Mouse (Mus musculus): ENCODE results near the gene Cog5. TPM values are rescaled to one million over a fixed set of nuclear protein-coding genes. Genes with fewer than 3 reads are reported as not detected.

The Cog5 gene
- polyA plus RNA-seq, 1 experiment from 2014 or later, result 27.6 TPM

- no peak overlapping the region for H3K27ac ChIP-seq (ENCODE audit: low read length)
- H3K27me3 ChIP-seq (ENCODE audit: insufficient read depth, low read length), result no peaks in the 10 kb centered on the region
- H3K4me3 ChIP-seq (ENCODE audit: low read length), result no peak overlapping the region
- 89% methylated on average over 3 of the region's 3 CpGs for WGBS
- H3K36me3 ChIP-seq (ENCODE audit: insufficient read depth, low read length), result peaks cover 52% of the 10 kb centered on the region
- no peaks in the 10 kb centered on the region for H3K9me3 ChIP-seq (ENCODE audit: low read length)
- no peaks in the 10 kb centered on the region for H3K4me1 ChIP-seq (ENCODE audit: insufficient read depth, low read length)
- no peak overlapping the region for H3K4me2 ChIP-seq (replicated peaks; ENCODE audit: low read depth, low read length)
- ATAC-seq (ENCODE audit: low FRiP score, low TSS enrichment), result no peak
- no peak overlapping the region for H3K9ac ChIP-seq (replicated peaks; ENCODE audit: low read length)
Measured at GRCm38 (mm10) chr12:31937613-31938012, 282.9 kb downstream of the Cog5 start.

GRCm38 (mm10) chr12:31938391-31938997 lies 283.8 kb downstream of the Cog5 start:
- no peak overlapping the region for H3K4me2 ChIP-seq (replicated peaks; ENCODE audit: low read depth, low read length)
- no peaks in the 10 kb centered on the region for H3K9me3 ChIP-seq (ENCODE audit: low read length)
- no peak overlapping the region for H3K27ac ChIP-seq (ENCODE audit: low read length)
- H3K9ac ChIP-seq (replicated peaks; ENCODE audit: low read length), result no peak overlapping the region
- peaks cover 55% of the 10 kb centered on the region for H3K36me3 ChIP-seq (ENCODE audit: insufficient read depth, low read length)
- no peaks in the 10 kb centered on the region for H3K27me3 ChIP-seq (ENCODE audit: insufficient read depth, low read length)
- no peak overlapping the region for H3K4me3 ChIP-seq (ENCODE audit: low read length)
- H3K4me1 ChIP-seq (ENCODE audit: insufficient read depth, low read length), result no peaks in the 10 kb centered on the region
- 90% methylated on average over 4 of the region's 4 CpGs for WGBS
- ATAC-seq (ENCODE audit: low FRiP score, low TSS enrichment), result no peak

GRCm38 (mm10) chr12:31939026-31939425 lies 284.4 kb downstream of the Cog5 start:
- no peak overlapping the region for H3K27ac ChIP-seq (ENCODE audit: low read length)
- H3K4me3 ChIP-seq (ENCODE audit: low read length), result no peak overlapping the region
- H3K9me3 ChIP-seq (ENCODE audit: low read length), result no peaks in the 10 kb centered on the region
- no peaks in the 10 kb centered on the region for H3K27me3 ChIP-seq (ENCODE audit: insufficient read depth, low read length)
- H3K4me1 ChIP-seq (ENCODE audit: insufficient read depth, low read length), result no peaks in the 10 kb centered on the region
- no peak overlapping the region for H3K9ac ChIP-seq (replicated peaks; ENCODE audit: low read length)
- H3K36me3 ChIP-seq (ENCODE audit: insufficient read depth, low read length), result peaks cover 57% of the 10 kb centered on the region
- no peak for ATAC-seq (ENCODE audit: low FRiP score, low TSS enrichment)
- no peak overlapping the region for H3K4me2 ChIP-seq (replicated peaks; ENCODE audit: low read depth, low read length)

- 97% methylated on average over 4 of the region's 4 CpGs for WGBS
- Histone ChIP-seq H3K27ac (ENCODE audit: low read length) (no peak overlapping the region), H3K4me1 (ENCODE audit: insufficient read depth, low read length) (peaks cover 4% of the 10 kb centered on the region; the same call in 1 of the 2 replicates), H3K9me3 (ENCODE audit: low read length) (no peaks in the 10 kb centered on the region), H3K4me2 (replicated peaks; ENCODE audit: low read depth, low read length) (no peak overlapping the region), H3K4me3 (ENCODE audit: low read length) (no peak overlapping the region), H3K9ac (replicated peaks; ENCODE audit: low read length) (no peak overlapping the region), H3K36me3 (ENCODE audit: insufficient read depth, low read length) (peaks cover 30% of the 10 kb centered on the region), H3K27me3 (ENCODE audit: insufficient read depth, low read length) (no peaks in the 10 kb centered on the region)
- ATAC-seq (ENCODE audit: low FRiP score, low TSS enrichment), result no peak
Measured at GRCm38 (mm10) chr12:31943020-31943654, 288.5 kb downstream of the Cog5 start.

GRCm38 (mm10) chr12:31944405-31944804 lies 289.7 kb downstream of the Cog5 start:
- WGBS, result 81% methylated on average over 2 of the region's 2 CpGs
- Histone ChIP-seq H3K4me2 (replicated peaks; ENCODE audit: low read depth, low read length) (no peak overlapping the region), H3K9ac (replicated peaks; ENCODE audit: low read length) (no peak overlapping the region), H3K27me3 (ENCODE audit: insufficient read depth, low read length) (no peaks in the 10 kb centered on the region), H3K4me1 (ENCODE audit: insufficient read depth, low read length) (peaks cover 5% of the 10 kb centered on the region; the same call in 1 of the 2 replicates), H3K9me3 (ENCODE audit: low read length) (no peaks in the 10 kb centered on the region), H3K36me3 (ENCODE audit: insufficient read depth, low read length) (peaks cover 19% of the 10 kb centered on the region), H3K4me3 (ENCODE audit: low read length) (no peak overlapping the region), H3K27ac (ENCODE audit: low read length) (no peak overlapping the region)
- ATAC-seq (ENCODE audit: low FRiP score, low TSS enrichment), result no peak

GRCm38 (mm10) chr12:31947476-31947875 lies 292.8 kb downstream of the Cog5 start:
- no peaks in the 10 kb centered on the region for H3K27me3 ChIP-seq (ENCODE audit: insufficient read depth, low read length)
- H3K4me2 ChIP-seq (replicated peaks; ENCODE audit: low read depth, low read length), result no peak overlapping the region
- 91% methylated on average over 5 of the region's 5 CpGs for WGBS
- H3K9me3 ChIP-seq (ENCODE audit: low read length), result no peaks in the 10 kb centered on the region
- no peak for ATAC-seq (ENCODE audit: low FRiP score, low TSS enrichment)
- H3K27ac ChIP-seq (ENCODE audit: low read length), result no peak overlapping the region
- no peak overlapping the region for H3K4me3 ChIP-seq (ENCODE audit: low read length)
- H3K4me1 ChIP-seq (ENCODE audit: insufficient read depth, low read length), result peaks cover 5% of the 10 kb centered on the region; the same call in 1 of the 2 replicates
- peaks cover 12% of the 10 kb centered on the region for H3K36me3 ChIP-seq (ENCODE audit: insufficient read depth, low read length)
- no peak overlapping the region for H3K9ac ChIP-seq (replicated peaks; ENCODE audit: low read length)

- ATAC-seq (ENCODE audit: low FRiP score, low TSS enrichment), result no peak
Measured at GRCm38 (mm10) chr12:31948101-31949000, 293.7 kb downstream of the Cog5 start.

GRCm38 (mm10) chr12:31949193-31949741 lies 294.6 kb downstream of the Cog5 start:
- peak overlapping the region; percentile 90 for H3K4me3 ChIP-seq (ENCODE audit: low read length)
- H3K27ac ChIP-seq (ENCODE audit: low read length), result peak overlapping the region; percentile 98
- under 1% methylated on average over 58 of the region's 58 CpGs for WGBS

More at GRCm38 (mm10) chr12:31948101-31949000, 293.7 kb downstream of the Cog5 start:
- no peaks in the 10 kb centered on the region for H3K27me3 ChIP-seq (ENCODE audit: insufficient read depth, low read length)
- peak overlapping the region; percentile 92 for H3K9ac ChIP-seq (replicated peaks; ENCODE audit: low read length)
- H3K36me3 ChIP-seq (ENCODE audit: insufficient read depth, low read length), result peaks cover 4% of the 10 kb centered on the region; the same call in 1 of the 2 replicates
- 18% methylated on average over 7 of the region's 7 CpGs for WGBS
- peaks cover 5% of the 10 kb centered on the region; the same call in 1 of the 2 replicates for H3K4me1 ChIP-seq (ENCODE audit: insufficient read depth, low read length)
- H3K4me2 ChIP-seq (replicated peaks; ENCODE audit: low read depth, low read length), result peak overlapping the region; percentile 64
- H3K4me3 ChIP-seq (ENCODE audit: low read length), result peak overlapping the region; percentile 90
- H3K27ac ChIP-seq (ENCODE audit: low read length), result peak overlapping the region; percentile 98
- H3K9me3 ChIP-seq (ENCODE audit: low read length), result no peaks in the 10 kb centered on the region

GRCm38 (mm10) chr12:31949759-31950658 lies 295.3 kb downstream of the Cog5 start, which contains the start of gene Hbp1:
Gene Hbp1, minus strand, starts transcription at chr12:31950535.
- Histone ChIP-seq H3K9me3 (ENCODE audit: low read length) (no peaks in the 10 kb centered on the region), H3K36me3 (ENCODE audit: insufficient read depth, low read length) (no peaks in the 10 kb centered on the region), H3K4me3 (ENCODE audit: low read length) (peak within 1 kb of the TSS; percentile 90), H3K27ac (ENCODE audit: low read length) (peak within 1 kb of the TSS; percentile 98), H3K9ac (replicated peaks; ENCODE audit: low read length) (peak within 1 kb of the TSS; percentile 92), H3K4me1 (ENCODE audit: insufficient read depth, low read length) (peaks cover 5% of the 10 kb centered on the region; the same call in 1 of the 2 replicates), H3K27me3 (ENCODE audit: insufficient read depth, low read length) (no peaks in the 10 kb centered on the region), H3K4me2 (replicated peaks; ENCODE audit: low read depth, low read length) (peak within 1 kb of the TSS; percentile 64)
- ATAC-seq (ENCODE audit: low FRiP score, low TSS enrichment), result peak; percentile 97
- under 1% methylated on average over 53 of the region's 71 CpGs for WGBS

More at GRCm38 (mm10) chr12:31949193-31949741, 294.6 kb downstream of the Cog5 start:
- Histone ChIP-seq H3K4me2 (replicated peaks; ENCODE audit: low read depth, low read length) (peak overlapping the region; percentile 64), H3K27me3 (ENCODE audit: insufficient read depth, low read length) (no peaks in the 10 kb centered on the region), H3K36me3 (ENCODE audit: insufficient read depth, low read length) (no peaks in the 10 kb centered on the region), H3K9me3 (ENCODE audit: low read length) (no peaks in the 10 kb centered on the region), H3K9ac (replicated peaks; ENCODE audit: low read length) (peak overlapping the region; percentile 92), H3K4me1 (ENCODE audit: insufficient read depth, low read length) (peaks cover 5% of the 10 kb centered on the region; the same call in 1 of the 2 replicates)
- ATAC-seq (ENCODE audit: low FRiP score, low TSS enrichment), result peak; percentile 84

All from kidney, embryonic 16.5 days (tissue).